Mouse (Mus musculus): ENCODE results near the gene Il2rb.

GRCm38 (mm10) chr15:78430874-78431273, 64.2 kb downstream of the Il2rb start:
- TF ChIP-seq CTCF (IDR thresholded peaks at IDR 0.05; ENCODE audit: extremely low read depth, insufficient read depth, insufficient read length, insufficient replicate concordance) (no peak), POLR2A (IDR thresholded peaks at IDR 0.05; ENCODE audit: low read depth, low read length) (no peak)
